Mouse (Mus musculus): ENCODE data around the gene Fmnl2.

DNA sequence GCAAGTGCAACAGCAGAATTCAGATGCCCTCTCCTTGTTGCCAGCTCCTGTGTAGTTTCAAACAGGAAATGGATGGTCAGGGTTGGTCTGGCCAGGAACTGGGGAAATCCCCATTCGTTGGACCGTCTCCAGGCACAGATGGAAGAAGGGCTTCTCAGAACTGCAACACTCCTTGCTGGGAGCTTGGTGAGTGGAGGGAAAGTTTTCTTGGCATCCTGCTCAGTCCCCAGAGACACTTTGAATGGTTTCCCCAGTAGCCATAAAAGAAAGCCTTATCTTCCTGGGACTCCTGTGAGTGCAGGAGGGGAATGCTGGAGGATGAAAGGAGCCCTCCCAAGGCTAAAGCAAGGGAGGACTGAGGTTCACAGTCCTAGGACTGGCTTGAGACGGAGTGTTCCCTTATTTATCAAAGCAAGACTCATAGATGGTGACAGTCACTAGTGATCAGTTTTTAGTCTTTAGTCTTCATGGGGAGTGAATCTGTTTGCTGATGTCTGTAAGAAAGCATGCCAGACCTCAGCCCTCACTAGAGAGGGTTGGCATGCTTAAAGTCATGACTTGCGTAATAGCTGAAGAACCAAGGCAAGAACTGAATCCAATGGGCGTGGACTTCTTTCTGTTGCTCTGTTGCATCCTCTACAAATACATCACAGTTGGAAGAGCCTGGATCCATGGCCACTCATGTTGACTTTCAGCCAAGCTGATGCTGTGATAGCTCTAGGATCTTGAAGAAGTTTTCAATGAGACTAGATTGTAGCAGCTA lies 72.6 kb downstream of the Fmnl2 start:
- TF ChIP-seq POLR2A (IDR thresholded peaks at IDR 0.05; ENCODE audit: low read depth, low read length) (no peak), CTCF (conservative IDR thresholded peaks at IDR 0.05; ENCODE audit: insufficient read depth, insufficient read length, low read depth, low read length) (no peak)

Data from kidney, adult 2 months (tissue).